17 mouse cellular contexts compared by ENCODE assay signal in the genomic region with DNA sequence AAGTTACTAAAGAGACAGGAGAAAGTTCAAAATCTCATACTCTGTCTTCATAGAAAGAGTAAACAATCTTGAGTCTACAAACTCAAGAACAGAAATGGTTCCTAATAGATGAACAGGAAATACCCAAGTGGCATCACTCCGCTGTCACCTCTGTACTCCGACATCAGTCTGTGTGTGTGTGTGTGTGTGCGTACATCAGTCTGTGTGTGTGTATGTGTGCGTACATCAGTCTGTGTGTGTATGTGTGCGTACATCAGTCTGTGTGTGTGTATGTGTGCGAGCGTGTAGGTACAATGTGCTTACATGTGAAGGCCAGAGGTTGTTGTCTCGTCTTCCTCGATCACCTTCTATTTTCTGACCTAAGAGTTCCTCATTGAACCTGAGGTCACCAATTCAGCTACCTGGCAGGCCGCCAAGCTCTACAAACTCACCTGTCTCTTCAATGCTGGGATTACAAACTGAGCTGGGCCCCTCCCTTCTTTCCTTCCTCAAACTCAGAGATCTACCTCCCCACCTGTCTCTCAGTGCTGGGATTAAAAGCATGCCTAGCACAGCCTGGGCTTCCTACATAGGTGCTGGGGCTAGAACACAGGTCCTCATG.
"Had no signal": no experiment of that assay in that cellular context is flagged by ENCODE, and none has a peak within 500 bp of the region (broad histone marks: within the 10 kb centered on the region; RNA-seq: fewer than 3 reads in every experiment).

No protein-coding gene starts in this region.

- ATAC-seq: midbrain, embryonic 15.5 days had no signal

- H3K4me3 ChIP-seq: layer of hippocampus, adult 2 months; limb, embryonic 10.5 days; limb, embryonic 13.5 days; lung, embryonic 15.5 days; midbrain, embryonic 12.5 days; midbrain, embryonic 15.5 days had no signal

- H3K4me2 ChIP-seq: limb, embryonic 13.5 days; lung, embryonic 15.5 days; midbrain, embryonic 12.5 days; midbrain, embryonic 15.5 days had no signal

- H3K27ac ChIP-seq: layer of hippocampus, adult 2 months; limb, embryonic 10.5 days; limb, embryonic 13.5 days; liver, embryonic 14.5 days; lung, embryonic 15.5 days; midbrain, embryonic 12.5 days; midbrain, embryonic 15.5 days; stomach, postnatal 0 days had no signal

- DNase-seq: kidney, adult 18-20 months; kidney, adult 9 months; layer of hippocampus, adult 9-11 months; lung, adult 18-20 months; lung, postnatal 10 days; lung, postnatal 36 days; thymus, adult 2 months; thymus, postnatal 14 days; thymus, postnatal 4 days had no signal

- H3K27me3 ChIP-seq: limb, embryonic 13.5 days; lung, embryonic 15.5 days; midbrain, embryonic 12.5 days; midbrain, embryonic 15.5 days had no signal

- H3K9me3 ChIP-seq: limb, embryonic 10.5 days; limb, embryonic 13.5 days; lung, embryonic 15.5 days; midbrain, embryonic 12.5 days; midbrain, embryonic 15.5 days had no signal

- H3K9ac ChIP-seq: limb, embryonic 13.5 days; liver, embryonic 14.5 days; lung, embryonic 15.5 days; midbrain, embryonic 12.5 days; midbrain, embryonic 15.5 days had no signal
